ENCODE assay signal across 8 mouse cellular contexts in genomic region chr11:100397600-100398389, GRCm38 (mm10). TPM values are rescaled to one million over a fixed set of nuclear protein-coding genes. Genes with fewer than 3 reads are reported as not detected.
DNase-seq lines count a peak whose midpoint lies in the region; ATAC-seq and TF ChIP-seq lines count a peak whose summit lies in the region.

Gene Jup, minus strand, starts transcription at chr11:100397763.

- no peaks in the 10 kb centered on the region; the same call in 1 of the 2 replicates for H3K36me3 ChIP-seq in forebrain, embryonic 10.5 days (replicated peaks)
- no peaks in the 10 kb centered on the region for H3K36me3 ChIP-seq in heart, embryonic 15.5 days
- H3K36me3 ChIP-seq in liver, embryonic 14.5 days (replicated peaks; ENCODE audit: control insufficient read depth, insufficient read depth, low read depth): no peaks in the 10 kb centered on the region
- no peaks in the 10 kb centered on the region for H3K36me3 ChIP-seq in neural tube, embryonic 11.5 days (ENCODE audit: control insufficient read depth, insufficient read depth, low read length)
- H3K36me3 ChIP-seq in stomach, postnatal 0 days (ENCODE audit: control insufficient read depth, insufficient read depth, low read length): no peaks in the 10 kb centered on the region; the same call in 1 of the 2 replicates

- peak within 1 kb of the TSS; percentile 66 for H3K4me3 ChIP-seq in forebrain, embryonic 10.5 days
- peak within 1 kb of the TSS; percentile 73 for H3K4me3 ChIP-seq in heart, embryonic 15.5 days
- H3K4me3 ChIP-seq in liver, embryonic 14.5 days (ENCODE audit: insufficient read depth in 1 of 2, low read depth in 2 of 2, low read length in 2 of 2): peak within 1 kb of the TSS; percentile 60 to 68
- peak within 1 kb of the TSS; percentile 54 for H3K4me3 ChIP-seq in neural tube, embryonic 11.5 days (ENCODE audit: low read depth, low read length)
- H3K4me3 ChIP-seq in stomach, postnatal 0 days (ENCODE audit: low read depth, low read length): peak within 1 kb of the TSS; percentile 93

- peak; percentile 92 for ATAC-seq in CD4-positive, CD25-positive, alpha-beta regulatory T cell, adult 4 months
- peak; percentile 96 for ATAC-seq in heart, embryonic 15.5 days (replicated peaks; ENCODE audit: insufficient number of reproducible peaks, insufficient read depth, low FRiP score, low read depth)
- peak; percentile 95 for ATAC-seq in liver, embryonic 14.5 days (ENCODE audit: insufficient read depth)
- ATAC-seq in neural tube, embryonic 11.5 days (ENCODE audit: insufficient read depth, low FRiP score, low TSS enrichment): peak; percentile 98
- ATAC-seq in stomach, postnatal 0 days (ENCODE audit: low FRiP score, low TSS enrichment): peak; percentile 95

- peak within 1 kb of the TSS; percentile 85 for H3K27ac ChIP-seq in forebrain, embryonic 10.5 days
- peak within 1 kb of the TSS; percentile 87 for H3K27ac ChIP-seq in heart, embryonic 15.5 days
- H3K27ac ChIP-seq in liver, embryonic 14.5 days: no peak within 1 kb of the TSS; the same call in 1 of the 2 replicates
- no peak within 1 kb of the TSS for H3K27ac ChIP-seq in neural tube, embryonic 11.5 days (ENCODE audit: low read depth, low read length)
- H3K27ac ChIP-seq in stomach, postnatal 0 days (replicated peaks): peak within 1 kb of the TSS; percentile 98

- peaks cover 49% of the 10 kb centered on the region for H3K4me1 ChIP-seq in forebrain, embryonic 10.5 days
- peaks cover 76% of the 10 kb centered on the region for H3K4me1 ChIP-seq in heart, embryonic 15.5 days (replicated peaks)
- H3K4me1 ChIP-seq in liver, embryonic 14.5 days (replicated peaks; ENCODE audit: control insufficient read depth in 2 of 2, insufficient read depth in 2 of 2, low read length in 1 of 2): peaks cover 7 to 29% of the 10 kb centered on the region in 2 experiments
- peaks cover 8% of the 10 kb centered on the region; the same call in 1 of the 2 replicates for H3K4me1 ChIP-seq in neural tube, embryonic 11.5 days (ENCODE audit: control insufficient read depth, insufficient read depth, low read length)
- peaks cover 13% of the 10 kb centered on the region for H3K4me1 ChIP-seq in stomach, postnatal 0 days (replicated peaks; ENCODE audit: control insufficient read depth, insufficient read depth)

- peak within 1 kb of the TSS; percentile 81 for H3K4me2 ChIP-seq in heart, embryonic 15.5 days
- peak within 1 kb of the TSS; percentile 64 for H3K4me2 ChIP-seq in liver, embryonic 14.5 days (ENCODE audit: low read depth)
- H3K4me2 ChIP-seq in neural tube, embryonic 11.5 days (ENCODE audit: low read depth): peak within 1 kb of the TSS; percentile 57
- H3K4me2 ChIP-seq in stomach, postnatal 0 days (replicated peaks; ENCODE audit: low read depth): peak within 1 kb of the TSS; percentile 82

- peak; percentile 98 for DNase-seq in c-Kit-positive CD71-negative TER-119-negative erythroid progenitor cells, embryonic 14.5 days (ENCODE audit: low read depth)
- DNase-seq in forebrain, embryonic 10.5 days (ENCODE audit: extremely low spot score, low spot score): peak; percentile 96
- DNase-seq in kidney, postnatal 25 days: peak; percentile 100
- DNase-seq in liver, embryonic 14.5 days (ENCODE audit: low read depth in 3 of 3, low spot score in 3 of 3): peak; percentile 78 to 80 (median 78)
- DNase-seq in neural tube, embryonic 11.5 days (ENCODE audit: low spot score): peak; percentile 97
- peak; percentile 100 for DNase-seq in stomach, postnatal 0 days (ENCODE audit: low spot score)

- peak within 1 kb of the TSS; percentile 86 for H3K9ac ChIP-seq in heart, embryonic 15.5 days
- H3K9ac ChIP-seq in liver, embryonic 14.5 days (replicated peaks): peak within 1 kb of the TSS; percentile 2; the same call in 1 of the 2 replicates
- H3K9ac ChIP-seq in neural tube, embryonic 11.5 days (ENCODE audit: low read length): peak within 1 kb of the TSS; percentile 67
- peak within 1 kb of the TSS; percentile 96 for H3K9ac ChIP-seq in stomach, postnatal 0 days (ENCODE audit: low read length)

- WGBS in forebrain, embryonic 10.5 days: under 1% methylated on average over 37 of the region's 37 CpGs
- 2% methylated on average over 37 of the region's 37 CpGs for WGBS in heart, embryonic 15.5 days
- 2% methylated on average over 37 of the region's 37 CpGs for WGBS in liver, embryonic 14.5 days (ENCODE audit: insufficient replicate concordance)
- WGBS in neural tube, embryonic 11.5 days: 2% methylated on average over 37 of the region's 37 CpGs
- WGBS in stomach, postnatal 0 days: under 1% methylated on average over 37 of the region's 37 CpGs

- no peak for TF ChIP-seq EP300 in liver, embryonic 14.5 days (IDR thresholded peaks at IDR 0.05; ENCODE audit: low read depth)
- TF ChIP-seq EP300 in stomach, postnatal 0 days (optimal IDR thresholded peaks at IDR 0.05): no peak

- H3K27me3 ChIP-seq in forebrain, embryonic 10.5 days (ENCODE audit: poor library complexity, severe bottlenecking): peaks cover 52% of the 10 kb centered on the region
- no peaks in the 10 kb centered on the region for H3K27me3 ChIP-seq in heart, embryonic 15.5 days
- peaks cover 17% of the 10 kb centered on the region for H3K27me3 ChIP-seq in liver, embryonic 14.5 days (ENCODE audit: control insufficient read depth, insufficient read depth, low read length)
- peaks cover 16% of the 10 kb centered on the region for H3K27me3 ChIP-seq in neural tube, embryonic 11.5 days (ENCODE audit: control insufficient read depth, insufficient read depth, low read length)
- H3K27me3 ChIP-seq in stomach, postnatal 0 days (ENCODE audit: control insufficient read depth, insufficient read depth, low read length): no peaks in the 10 kb centered on the region

- no peak for TF ChIP-seq CTCF in liver, embryonic 14.5 days (IDR thresholded peaks at IDR 0.05; ENCODE audit: low read depth)
- TF ChIP-seq CTCF in stomach, postnatal 0 days (IDR thresholded peaks at IDR 0.05; ENCODE audit: low read depth): no peak

- no peaks in the 10 kb centered on the region for H3K9me3 ChIP-seq in forebrain, embryonic 10.5 days
- no peaks in the 10 kb centered on the region for H3K9me3 ChIP-seq in heart, embryonic 15.5 days (replicated peaks)
- no peaks in the 10 kb centered on the region for H3K9me3 ChIP-seq in liver, embryonic 14.5 days (ENCODE audit: control insufficient read depth, low read length)
- no peaks in the 10 kb centered on the region for H3K9me3 ChIP-seq in neural tube, embryonic 11.5 days (ENCODE audit: control insufficient read depth, low read length)
- no peaks in the 10 kb centered on the region for H3K9me3 ChIP-seq in stomach, postnatal 0 days (ENCODE audit: control insufficient read depth, low read length)

RNA-seq across cellular contexts. Expression of gene Jup, which starts in this region (rescaled TPM):
- 1 to 10 TPM in 1 of 2 experiments, under 1 TPM in 1; 0.32 to 1.9 TPM for polyA plus RNA-seq in CD4-positive, CD25-positive, alpha-beta regulatory T cell, adult 4 months (2017; shearing (Covaris generic))
- polyA plus RNA-seq in forebrain, embryonic 10.5 days (2016; fragmentation: Nextera tagmentation; extraction: Ambion mirVana): 27.2 and 29.1 TPM in 2 replicates
- 117 and 140 TPM in 2 replicates for polyA plus RNA-seq in heart, embryonic 15.5 days (2015; fragmentation: Nextera tagmentation; extraction: Ambion mirVana)
- 8.5 and 10.5 TPM in 2 replicates for polyA plus RNA-seq in liver, embryonic 14.5 days (2012; rRNA removed)
- polyA plus RNA-seq in liver, embryonic 14.5 days (2014; fragmentation: Nextera tagmentation; extraction: Ambion mirVana): 8.6 and 9.6 TPM in 2 replicates
- 43.8 and 48.8 TPM in 2 replicates for polyA plus RNA-seq in neural tube, embryonic 11.5 days (2014; fragmentation: Nextera tagmentation; extraction: Ambion mirVana)
- polyA plus RNA-seq in stomach, postnatal 0 days (2015; fragmentation: Nextera tagmentation; extraction: Ambion mirVana): 234 and 259 TPM in 2 replicates

Comparison
In these comparisons a context has a peak if more than half of its experiments do, and no peak if none do; other contexts are left out.
1. H3K27ac ChIP-seq: peak in forebrain, embryonic 10.5 days (single experiment), heart, embryonic 15.5 days (single experiment) and stomach, postnatal 0 days (single experiment); none in liver, embryonic 14.5 days (single experiment) and neural tube, embryonic 11.5 days (single experiment).
2. H3K9ac ChIP-seq: peak in every context shown above with its lines; median percentile 96 in stomach, postnatal 0 days; 86 in heart, embryonic 15.5 days; 67 in neural tube, embryonic 11.5 days; 2 in liver, embryonic 14.5 days.
3. Peak in every context shown above with its lines, with median percentiles within 50 percentile points of each other: ATAC-seq, DNase-seq, H3K4me3 ChIP-seq and H3K4me2 ChIP-seq.